Mouse (Mus musculus): ENCODE results near the gene Anapc7. TPM values are rescaled to one million over a fixed set of nuclear protein-coding genes. Genes with fewer than 3 reads are reported as not detected.

Gene Anapc7
- total RNA-seq (2021) = 10 to 100 TPM; 27.6 to 28.1 TPM

DNA sequence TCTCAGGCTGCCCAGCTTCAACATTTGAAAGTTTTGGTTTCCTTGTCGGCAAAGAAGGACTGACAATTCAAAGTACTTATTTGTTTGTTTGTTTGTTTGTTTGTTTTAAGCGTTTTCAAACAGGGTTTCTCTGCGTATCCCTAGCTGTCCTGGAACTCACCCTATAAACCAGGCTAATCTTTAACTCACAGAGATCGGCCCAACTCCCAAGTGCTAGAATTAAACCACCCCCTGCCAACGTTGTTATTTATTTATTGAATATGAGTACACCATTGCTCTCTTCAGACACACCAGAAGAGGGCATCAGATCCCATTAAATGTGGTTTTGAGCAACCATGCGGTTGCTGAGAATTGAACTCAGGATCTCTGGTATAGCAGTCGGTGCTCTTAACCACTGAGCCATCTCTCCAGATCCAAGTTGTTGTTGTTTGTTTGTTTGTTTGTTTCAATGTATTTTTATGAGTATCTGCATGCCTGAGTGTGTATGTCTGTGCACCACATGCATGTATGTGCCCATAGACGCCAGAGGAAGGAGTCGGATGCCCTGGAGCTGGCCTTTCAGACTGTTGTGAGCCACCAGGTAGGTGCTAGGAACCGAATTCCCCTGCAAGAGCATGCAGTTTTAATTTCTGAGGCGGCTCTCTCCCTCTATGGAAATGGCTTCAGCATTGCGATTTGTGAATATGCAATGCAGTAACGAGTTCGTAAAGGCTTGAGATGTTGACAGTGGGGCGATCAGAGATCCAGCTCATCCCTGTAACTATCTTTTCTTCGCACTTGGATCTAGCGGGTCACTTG is at the start of gene Anapc7:
Gene Anapc7, plus strand, starts transcription at position 423 of the 798 bp plus-strand sequence.
- DNase-seq (ENCODE audit: extremely low spot score in 1 of 2, low spot score in 1 of 2) = no peak

GRCm38 (mm10) chr5:122372192-122372769 is 49.2 kb upstream of the Anapc7 start, which contains the start of gene Fam216a:
TSS of gene Fam216a (minus strand) at chr5:122372364.
- peak; percentile 99 for DNase-seq (ENCODE audit: extremely low spot score in 1 of 2, low spot score in 1 of 2)

DNA sequence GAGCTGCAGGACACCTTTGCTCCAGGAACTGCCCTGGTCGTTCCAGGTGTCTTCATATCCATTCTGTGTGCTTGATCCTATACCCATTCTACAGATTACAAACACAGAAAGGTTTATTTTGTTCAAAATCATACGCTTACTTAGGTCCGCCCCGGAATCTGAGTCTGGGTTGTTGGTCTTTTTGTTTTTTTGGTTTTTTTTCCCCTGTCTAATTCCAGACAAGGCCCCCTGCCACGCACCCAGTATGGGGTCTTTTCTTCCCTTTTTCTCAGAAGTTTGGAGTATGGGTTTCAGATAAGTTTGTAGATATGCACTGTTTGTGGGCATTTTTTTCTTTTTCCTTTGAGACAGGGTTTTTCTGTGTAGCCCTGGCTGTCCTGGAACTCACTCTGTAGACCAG is 48.6 kb upstream of the Anapc7 start:
- no peak for DNase-seq (ENCODE audit: extremely low spot score in 1 of 2, low spot score in 1 of 2)

DNA sequence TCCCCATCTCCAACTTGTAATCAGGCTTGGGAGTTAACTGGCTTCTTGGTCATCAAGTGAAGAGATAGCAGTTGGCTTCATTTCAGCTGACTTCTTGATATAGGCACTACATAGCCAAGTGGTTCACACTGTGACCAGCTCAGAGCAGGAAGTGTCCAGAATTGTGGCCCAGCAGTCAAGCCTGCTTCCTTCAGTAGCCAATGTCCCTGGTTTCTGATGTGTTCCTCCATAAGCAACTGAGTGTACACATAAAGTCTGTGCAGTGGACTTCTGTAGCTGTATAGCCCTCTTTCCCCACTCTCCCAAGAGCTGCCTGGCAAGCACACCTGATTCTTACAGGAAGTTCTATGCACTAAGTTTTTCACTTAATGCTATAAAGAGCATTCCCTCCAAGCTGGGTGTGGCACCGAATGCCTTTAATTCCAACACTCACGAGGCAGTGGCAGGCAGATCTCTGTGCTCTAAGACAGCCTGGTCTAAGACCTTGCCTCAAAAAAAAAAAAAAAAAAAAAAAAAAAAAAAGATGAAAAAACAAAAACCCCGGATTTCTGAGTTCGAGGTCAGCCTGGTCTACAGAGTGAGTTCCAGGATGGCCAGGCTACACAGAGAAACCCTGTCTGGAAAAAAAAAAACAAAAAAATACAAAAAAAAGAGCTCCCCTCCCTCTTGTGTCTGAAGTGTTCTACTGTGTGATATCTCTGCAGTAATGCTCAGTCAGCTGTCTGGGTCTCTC is 44.2 kb upstream of the Anapc7 start:
- DNase-seq (ENCODE audit: extremely low spot score in 1 of 2, low spot score in 1 of 2) = no peak

DNA sequence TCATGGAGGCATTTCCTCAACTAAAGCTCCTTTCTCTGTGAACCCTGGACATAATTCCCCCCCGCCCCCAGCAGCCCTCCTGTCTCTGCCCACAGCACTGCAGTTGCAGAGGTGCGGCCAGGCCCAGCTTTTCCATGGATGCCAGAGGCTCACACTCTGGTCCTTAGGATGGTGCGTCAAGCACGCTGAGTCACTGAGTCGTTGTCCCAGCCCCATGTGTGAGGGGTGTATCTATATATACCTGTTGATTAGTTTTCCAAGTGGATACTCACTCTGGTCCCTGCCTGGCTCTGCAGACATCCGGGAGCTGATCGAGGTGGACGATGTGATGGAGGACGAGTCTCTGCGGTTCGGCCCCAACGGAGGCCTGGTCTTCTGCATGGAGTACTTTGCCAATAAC is 43.3 kb upstream of the Anapc7 start:
- no peak for DNase-seq (ENCODE audit: extremely low spot score in 1 of 2, low spot score in 1 of 2)

DNA sequence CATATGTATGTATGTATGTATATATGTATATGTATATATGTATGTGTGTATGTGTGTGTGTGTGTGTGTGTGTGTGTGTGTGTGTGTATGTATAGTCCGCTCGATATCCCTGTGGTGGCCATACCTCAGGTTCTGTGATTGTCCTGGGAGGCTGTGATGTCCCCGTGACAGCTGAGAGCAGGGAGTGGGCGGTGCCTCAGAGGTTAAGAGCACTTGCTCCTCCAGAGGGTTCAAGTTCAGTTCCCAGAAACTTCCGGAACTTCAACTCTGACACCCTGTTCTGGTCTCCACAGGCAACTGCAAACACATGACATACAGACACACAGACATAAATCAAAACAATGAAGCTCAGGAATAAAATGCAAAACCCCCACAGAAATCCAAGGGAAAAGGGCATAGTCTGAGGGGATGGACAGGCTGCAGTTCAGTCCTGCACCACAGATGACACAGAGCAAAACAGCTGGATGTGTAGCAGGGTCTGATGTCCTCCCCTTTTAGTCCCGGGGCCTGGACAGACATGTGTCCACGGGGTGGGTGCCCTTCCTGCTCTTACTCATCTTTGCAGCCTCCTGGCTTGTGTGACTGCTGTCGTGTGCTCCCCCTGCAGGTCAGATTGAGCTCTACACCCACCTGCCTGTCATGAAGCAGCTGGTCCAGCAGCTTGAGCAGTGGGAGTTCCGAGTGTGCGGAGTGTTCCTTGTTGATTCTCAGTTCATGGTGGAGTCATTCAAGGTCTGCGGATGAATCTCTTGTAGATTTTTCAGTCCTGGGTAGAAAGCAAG is 41.9 kb upstream of the Anapc7 start:
- DNase-seq (ENCODE audit: extremely low spot score in 1 of 2, low spot score in 1 of 2) = peak; percentile 68 to 79

DNA sequence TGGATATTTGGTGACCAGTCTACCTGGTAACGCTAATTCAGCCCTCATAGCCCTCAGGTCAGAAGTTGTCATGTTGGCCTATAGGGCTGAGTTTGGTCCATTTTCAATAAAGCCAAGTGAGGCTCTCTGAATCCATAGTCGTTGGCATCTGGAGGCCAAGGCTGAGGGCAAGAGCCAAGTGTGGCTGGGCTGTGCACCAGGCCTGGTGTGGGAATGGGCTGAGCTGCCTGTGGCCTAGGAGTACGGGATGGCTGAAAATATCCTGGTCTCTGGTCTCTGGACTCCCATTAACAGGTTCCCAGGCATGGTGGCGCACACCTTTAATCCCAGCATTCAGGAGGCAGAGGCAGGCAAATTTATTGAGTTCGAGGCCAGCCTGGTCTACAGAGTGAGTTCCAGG is 31.5 kb upstream of the Anapc7 start:
- DNase-seq (ENCODE audit: extremely low spot score in 1 of 2, low spot score in 1 of 2) = no peak

- no peak for DNase-seq (ENCODE audit: extremely low spot score in 1 of 2, low spot score in 1 of 2)
Measured at GRCm38 (mm10) chr5:122390671-122391070, 30.8 kb upstream of the Anapc7 start.

DNA sequence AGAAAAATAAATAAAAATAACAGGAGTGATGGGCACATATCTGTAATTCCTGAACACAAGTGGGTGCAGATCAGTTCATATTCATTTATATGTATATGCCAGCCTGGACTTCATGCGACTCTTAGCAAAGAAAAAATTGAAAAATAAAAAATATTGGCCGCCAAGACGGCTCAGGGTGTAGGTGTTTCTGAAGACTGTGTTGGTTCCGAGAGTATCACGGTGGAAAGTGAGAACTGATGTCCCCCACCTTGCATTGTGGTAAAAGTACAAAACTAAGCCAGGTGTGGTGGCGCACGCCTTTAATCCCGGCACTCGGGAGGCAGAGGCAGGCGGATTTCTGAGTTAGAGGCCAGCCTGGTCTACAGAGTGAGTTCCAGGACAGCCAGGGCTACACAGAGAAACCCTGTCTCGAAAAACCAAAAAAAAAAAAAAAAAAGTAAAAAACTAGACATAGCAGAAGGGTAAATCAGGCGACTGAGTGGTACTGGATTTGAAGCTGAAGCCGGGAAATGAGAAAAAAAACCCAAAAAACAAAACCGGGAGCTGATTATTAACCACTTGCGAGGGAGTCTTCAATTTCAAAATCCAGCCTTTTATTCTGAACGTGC is 30.2 kb upstream of the Anapc7 start:
- DNase-seq (ENCODE audit: extremely low spot score in 1 of 2, low spot score in 1 of 2) = no peak

GRCm38 (mm10) chr5:122391786-122392180 is 29.7 kb upstream of the Anapc7 start, which contains the start of gene Arpc3:
TSS of gene Arpc3 (plus strand) at chr5:122391878.
- DNase-seq (ENCODE audit: extremely low spot score in 1 of 2, low spot score in 1 of 2) = peak; percentile 90 to 93

DNA sequence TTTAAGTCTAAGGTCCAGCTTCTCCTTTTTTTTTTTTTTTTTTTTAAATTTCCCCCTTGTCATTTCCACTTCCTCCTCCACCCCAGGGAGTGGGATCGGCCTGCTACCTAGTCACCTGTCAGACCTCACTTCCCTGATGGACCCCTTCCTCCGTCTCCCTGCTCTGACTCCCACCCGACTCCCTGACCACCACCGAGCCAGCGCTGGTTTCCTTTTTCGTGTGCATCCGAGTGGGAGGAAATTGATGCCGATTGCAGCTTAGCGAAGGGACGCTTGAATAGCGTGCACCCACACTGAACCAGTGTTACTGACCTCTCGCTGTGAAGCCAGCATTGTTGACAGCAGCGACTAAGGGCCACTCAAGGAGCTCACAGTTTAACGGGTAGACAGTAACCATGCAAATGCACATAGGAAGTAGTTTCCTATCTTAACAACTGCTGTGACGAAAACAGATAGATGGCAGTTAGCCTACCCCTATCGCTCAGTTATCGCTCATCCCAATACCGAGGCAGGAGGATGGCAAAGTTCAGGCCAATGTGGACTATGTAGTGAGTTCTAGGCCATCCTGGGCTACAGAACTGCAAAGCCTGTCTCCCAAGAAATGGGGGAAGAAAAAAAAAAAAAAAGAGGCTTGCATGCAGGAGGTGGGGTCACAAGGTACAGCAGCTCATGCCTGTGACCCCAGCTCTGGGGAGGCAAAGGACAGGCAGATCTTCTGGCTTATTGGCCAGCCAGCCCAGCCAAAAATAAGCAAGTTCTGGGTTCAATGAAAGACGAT is 29.1 kb upstream of the Anapc7 start:
- no peak for DNase-seq (ENCODE audit: extremely low spot score in 1 of 2, low spot score in 1 of 2)

DNA sequence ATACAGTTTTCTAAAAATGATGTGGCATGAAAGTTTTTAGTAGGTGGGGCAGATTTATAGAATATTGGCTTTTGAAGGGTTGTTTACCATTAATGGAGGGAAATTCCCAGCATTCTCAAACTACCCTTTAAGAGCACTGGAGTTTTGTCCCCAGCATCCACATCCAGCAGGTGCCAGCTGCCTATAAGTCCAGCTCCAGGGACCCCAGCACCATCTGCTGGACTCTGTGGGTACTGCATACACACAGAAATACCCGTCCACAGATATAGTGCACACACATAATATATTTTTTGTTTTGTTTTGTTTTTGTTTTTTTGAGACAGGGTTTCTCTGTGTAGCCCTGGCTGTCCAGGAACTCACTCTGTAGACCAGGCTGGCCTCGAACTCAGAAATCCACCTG is 27.6 kb upstream of the Anapc7 start:
- DNase-seq (ENCODE audit: extremely low spot score in 1 of 2, low spot score in 1 of 2) = peak; percentile 52 to 78

- no peak for DNase-seq (ENCODE audit: extremely low spot score in 1 of 2, low spot score in 1 of 2)
Measured at GRCm38 (mm10) chr5:122396791-122397190, 24.7 kb upstream of the Anapc7 start.

GRCm38 (mm10) chr5:122397495-122397894 is 24.0 kb upstream of the Anapc7 start:
- DNase-seq (ENCODE audit: extremely low spot score in 1 of 2, low spot score in 1 of 2) = no peak

DNA sequence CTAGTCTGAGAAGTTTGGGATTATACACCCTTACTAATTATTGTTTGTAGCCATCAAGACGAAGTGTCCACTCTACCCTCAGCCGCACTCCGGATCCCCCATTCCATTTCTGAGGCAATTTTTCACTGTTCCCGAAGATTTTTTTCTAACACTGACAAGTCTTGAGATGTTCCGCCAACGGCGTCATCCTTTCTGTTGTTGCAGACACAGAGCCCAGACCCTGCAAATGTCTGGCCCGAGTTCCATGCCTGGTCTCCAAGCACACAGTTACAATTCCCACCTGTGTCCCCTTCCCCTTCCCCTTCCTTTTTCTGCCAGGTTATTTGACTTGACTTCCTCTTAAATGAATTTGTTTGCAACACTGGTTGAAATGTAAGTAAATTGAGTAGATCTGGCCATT is 21.6 kb upstream of the Anapc7 start:
- no peak for DNase-seq (ENCODE audit: extremely low spot score in 1 of 2, low spot score in 1 of 2)

GRCm38 (mm10) chr5:122400628-122401302 is 20.7 kb upstream of the Anapc7 start:
- no peak for DNase-seq (ENCODE audit: extremely low spot score in 1 of 2, low spot score in 1 of 2)

DNA sequence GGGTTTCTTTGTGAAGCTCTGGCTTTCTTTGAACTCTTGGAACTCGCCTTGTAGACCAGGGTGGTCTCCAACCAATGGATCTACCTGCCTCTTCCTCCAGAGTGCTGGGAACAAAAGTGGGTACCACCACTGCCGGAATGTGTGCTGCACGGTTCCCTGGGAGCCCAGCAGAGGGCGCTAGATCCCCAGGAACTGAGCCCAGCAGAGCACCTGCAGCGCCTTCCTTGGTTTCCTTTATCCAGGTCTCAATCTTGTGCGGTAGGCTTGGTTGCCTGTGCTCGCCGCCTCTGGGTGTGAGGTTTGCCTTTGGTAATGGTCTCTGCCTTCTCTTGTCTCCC is 20.2 kb upstream of the Anapc7 start:
- peak; percentile 73 to 85 for DNase-seq (ENCODE audit: extremely low spot score in 1 of 2, low spot score in 1 of 2)

DNA sequence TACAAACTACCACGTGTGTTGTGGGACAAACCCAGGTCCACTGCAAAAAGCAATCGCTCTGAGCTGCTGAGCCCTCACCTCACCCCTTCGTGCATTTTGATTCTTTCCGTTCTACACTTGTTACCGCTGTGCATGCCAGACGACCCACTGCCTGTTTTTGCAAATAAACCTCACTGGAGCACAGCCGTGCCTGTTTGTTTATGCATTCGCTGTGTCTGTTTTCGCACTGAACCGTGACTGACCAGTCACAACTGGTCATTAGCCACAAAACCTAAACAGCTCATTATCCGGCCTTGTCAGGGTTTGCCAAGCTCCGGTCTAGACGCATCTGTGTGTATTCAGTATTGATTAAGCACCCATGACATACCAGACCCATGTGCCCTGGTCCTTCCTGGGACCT is 19.3 kb upstream of the Anapc7 start:
- no peak for DNase-seq (ENCODE audit: extremely low spot score in 1 of 2, low spot score in 1 of 2)

DNA sequence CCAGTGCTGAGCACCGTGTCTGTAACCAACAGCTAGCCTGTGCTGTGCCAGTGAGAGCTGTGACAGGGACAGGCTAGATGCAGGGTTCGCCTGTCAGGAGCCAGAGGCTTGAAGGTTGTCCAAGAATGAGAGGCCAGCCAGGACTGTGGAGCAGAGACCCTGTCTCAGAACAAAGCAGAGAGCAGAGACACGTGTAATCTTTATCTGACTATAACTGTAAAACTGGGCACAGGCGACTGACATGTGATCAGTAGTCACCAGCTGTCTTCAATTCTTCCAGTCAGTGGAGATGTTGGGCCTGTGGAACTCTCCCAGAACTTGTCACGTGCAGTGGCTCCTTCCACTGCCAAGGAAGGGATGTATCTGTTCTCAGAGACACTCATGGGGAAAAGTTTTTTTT is 18.7 kb upstream of the Anapc7 start:
- no peak for DNase-seq (ENCODE audit: extremely low spot score in 1 of 2, low spot score in 1 of 2)

Data from layer of hippocampus, postnatal 25 days (tissue).